Mouse (Mus musculus) adrenal gland, adult 2 months (tissue): ENCODE results near the gene Gm11595. TPM values are rescaled to one million over a fixed set of nuclear protein-coding genes. Genes with fewer than 3 reads are reported as not detected.
"Not testable (repeated sequence)": the region's sequence is repeated elsewhere in the genome, so short reads cannot be mapped to it uniquely, and the experiment has no call there.

Experiments used
- DNase-seq: peaks from one replicate; pipeline ENCODE4 v3.0.0; 2021
- long read RNA-seq: library from polyadenylated mRNA; stranded (forward); transcript quantifications from one replicate; pipeline ENCODE4 v2.0.0, GENCODE M21; 2021
- polyA plus RNA-seq: library from polyadenylated mRNA; depleted of rRNA; stranded (reverse); fragments of >200 nt; gene quantifications from 2 replicates; pipeline ENCODE4 v1.2.3, GENCODE M21; 2012; rRNA removed
- total RNA-seq, 2 experiments: library from RNA; stranded (reverse); gene quantifications; 2 replicates each; pipeline ENCODE4 v1.2.3; 2021

Gene Gm11595
- total RNA-seq (not detected), polyA plus RNA-seq (not detected in 2 replicates)
- long read RNA-seq, result 0 reads

DNA sequence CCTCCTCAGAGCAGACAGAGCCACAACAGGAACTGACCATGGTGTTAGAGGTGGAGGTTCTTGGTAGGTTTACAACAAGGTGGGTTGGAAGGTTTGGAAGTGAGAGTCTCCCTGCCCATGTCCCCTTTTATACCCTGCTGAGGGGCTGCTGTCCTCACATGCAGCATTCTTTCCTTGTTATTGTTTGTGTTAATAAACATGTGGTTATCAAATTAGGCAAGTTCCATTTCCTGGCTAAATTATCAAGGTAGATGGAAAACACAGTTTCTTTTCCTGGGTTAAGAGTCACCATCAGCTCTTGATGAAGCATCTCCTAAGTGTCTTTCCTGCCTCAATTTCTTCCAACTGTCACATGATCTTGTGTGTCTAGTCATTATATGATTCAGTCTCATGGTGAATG, at the start of gene Gm11595:
Gene Gm11595 (minus strand): TSS at position 101 of the 400 bp plus-strand sequence.
- not testable (repeated sequence) for DNase-seq

DNA sequence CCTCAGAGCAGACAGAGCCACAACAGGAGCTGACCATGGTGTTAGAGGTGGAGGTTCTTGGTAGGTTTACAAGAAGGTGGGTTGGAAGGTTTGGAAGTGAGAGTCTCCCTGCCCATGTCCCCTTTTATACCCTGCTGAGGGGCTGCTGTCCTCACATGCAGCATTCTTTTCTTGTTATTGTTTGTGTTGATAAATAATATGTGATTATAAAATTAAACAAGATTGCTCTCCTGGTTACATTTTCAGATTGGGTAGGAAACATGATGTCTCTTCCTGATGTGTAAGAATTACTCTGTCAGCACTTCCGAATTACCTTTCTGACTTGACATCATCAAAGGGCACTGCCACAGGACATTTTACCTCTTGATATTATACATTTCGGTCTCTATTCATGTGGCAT, 42.9 kb upstream of the Gm11595 start, which contains the start of gene Gm11564:
Gene Gm11564 (minus strand): TSS at position 101 of the 400 bp plus-strand sequence.
- DNase-seq, result not testable (repeated sequence)

DNA sequence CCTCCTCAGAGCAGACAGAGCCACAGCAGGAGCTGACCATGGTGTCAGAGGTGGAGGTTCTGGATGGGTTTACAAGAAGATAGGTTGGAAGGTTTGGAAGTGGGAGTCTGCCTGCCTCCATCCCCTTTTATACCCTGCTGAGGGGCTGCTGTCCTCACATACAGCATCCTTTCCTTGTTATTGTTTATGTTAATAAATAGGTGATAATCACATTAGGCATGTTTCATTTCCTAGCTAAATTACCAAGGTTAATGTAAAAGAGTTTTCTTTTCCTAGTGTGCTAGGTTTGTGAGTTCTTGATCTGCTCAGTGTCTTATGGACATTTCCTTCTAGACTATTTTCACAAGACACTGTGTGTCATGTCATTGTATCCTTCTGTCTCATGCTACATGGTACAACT, 37.1 kb upstream of the Gm11595 start, which contains the start of gene Krtap4-13:
Gene Krtap4-13 (minus strand): TSS at position 101 of the 400 bp plus-strand sequence.
- not testable (repeated sequence) for DNase-seq

DNA sequence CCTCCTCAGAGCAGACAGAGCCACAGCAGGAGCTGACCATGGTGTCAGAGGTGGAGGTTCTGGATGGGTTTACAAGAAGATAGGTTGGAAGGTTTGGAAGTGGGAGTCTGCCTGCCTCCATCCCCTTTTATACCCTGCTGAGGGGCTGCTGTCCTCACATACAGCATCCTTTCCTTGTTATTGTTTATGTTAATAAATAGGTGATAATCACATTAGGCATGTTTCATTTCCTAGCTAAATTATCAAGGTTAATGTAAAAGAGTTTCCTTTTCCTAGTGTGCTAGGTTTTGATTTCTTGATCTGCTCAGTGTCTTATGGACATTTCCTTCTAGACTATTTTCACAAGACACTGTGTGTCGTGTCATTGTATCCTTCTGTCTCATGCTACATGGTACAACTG, 31.6 kb upstream of the Gm11595 start, which contains the start of gene Gm11554:
Gene Gm11554 (minus strand): TSS at position 101 of the 400 bp plus-strand sequence.
- not testable (repeated sequence) for DNase-seq

- DNase-seq, result not testable (repeated sequence)
Measured at GRCm38 (mm10) chr11:99798832-99799231, 26.1 kb upstream of the Gm11595 start, which contains the start of gene Gm11569. TSS of gene Gm11569 (minus strand) at chr11:99798932.

GRCm38 (mm10) chr11:99793367-99793766, 20.7 kb upstream of the Gm11595 start, which contains the start of gene Gm11596:
TSS of gene Gm11596 (minus strand) at chr11:99793467.
- no peak for DNase-seq

DNA sequence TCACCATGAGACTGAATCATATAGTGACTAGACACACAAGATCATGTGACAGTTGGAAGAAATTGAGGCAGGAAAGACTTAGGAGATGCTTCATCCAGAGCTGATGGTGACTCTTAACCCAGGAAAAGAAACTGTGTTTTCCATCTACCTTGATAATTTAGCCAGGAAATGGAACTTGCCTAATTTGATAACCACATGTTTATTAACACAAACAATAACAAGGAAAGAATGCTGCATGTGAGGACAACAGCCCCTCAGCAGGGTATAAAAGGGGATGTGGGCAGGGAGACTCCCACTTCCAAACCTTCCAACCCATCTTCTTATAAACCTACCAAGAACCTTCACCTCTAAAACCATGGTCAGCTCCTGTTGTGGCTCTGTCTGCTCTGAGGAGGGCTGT, 12.2 kb upstream of the Gm11595 start, which contains the start of gene Krtap4-9:
Gene Krtap4-9 (plus strand): TSS at position 301 of the 400 bp plus-strand sequence.
- not testable (repeated sequence) for DNase-seq

DNA sequence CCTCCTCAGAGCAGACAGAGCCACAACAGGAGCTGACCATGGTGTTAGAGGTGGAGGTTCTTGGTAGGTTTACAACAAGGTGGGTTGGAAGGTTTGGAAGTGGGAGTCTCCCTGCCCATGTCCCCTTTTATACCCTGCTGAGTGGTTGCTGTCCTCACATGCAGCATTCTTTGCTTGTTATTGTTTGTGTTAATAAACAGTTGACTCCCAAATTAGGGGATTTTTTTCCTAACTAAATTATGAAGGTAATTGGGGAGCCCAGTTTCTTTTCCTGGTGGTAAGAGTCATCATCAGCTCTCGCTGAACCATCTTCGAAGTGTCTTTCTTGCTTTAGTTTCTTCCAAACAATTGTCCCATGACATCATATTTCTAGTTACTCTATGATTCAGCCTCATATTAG, 7.9 kb upstream of the Gm11595 start, which contains the start of gene Krtap4-8:
Gene Krtap4-8 (minus strand): TSS at position 101 of the 400 bp plus-strand sequence.
- DNase-seq, result no peak

DNA sequence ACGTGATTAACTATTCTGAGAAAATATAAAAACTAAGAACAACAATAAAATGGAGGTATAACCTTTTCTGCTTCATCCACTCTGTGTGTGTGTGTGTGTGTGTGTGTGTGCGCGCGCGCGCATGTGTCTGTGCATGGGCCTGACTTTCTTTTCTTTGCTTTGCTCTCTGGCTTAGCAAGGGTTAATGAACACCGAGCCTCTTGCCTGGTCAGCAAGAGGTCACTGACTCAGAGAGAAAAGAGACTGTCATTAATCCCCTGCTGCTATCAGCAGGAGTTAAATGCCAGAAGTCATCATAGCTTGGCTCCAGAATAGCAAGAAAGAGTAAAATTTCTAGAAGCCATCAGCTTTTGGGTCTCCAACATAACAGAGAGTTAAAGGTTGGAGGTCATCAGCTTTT, 5.7 kb upstream of the Gm11595 start:
- DNase-seq, result no peak

- DNase-seq, result no peak
Measured at GRCm38 (mm10) chr11:99768410-99768809, 4.3 kb downstream of the Gm11595 start.

GRCm38 (mm10) chr11:99758877-99759276, 13.8 kb downstream of the Gm11595 start:
- DNase-seq, result no peak

- DNase-seq, result no peak
Measured at GRCm38 (mm10) chr11:99743985-99744384, 28.7 kb downstream of the Gm11595 start.

- no peak for DNase-seq
Measured at GRCm38 (mm10) chr11:99734190-99734589, 38.5 kb downstream of the Gm11595 start, which contains the start of gene Gm14180. TSS of gene Gm14180 (minus strand) at chr11:99734290.

DNA sequence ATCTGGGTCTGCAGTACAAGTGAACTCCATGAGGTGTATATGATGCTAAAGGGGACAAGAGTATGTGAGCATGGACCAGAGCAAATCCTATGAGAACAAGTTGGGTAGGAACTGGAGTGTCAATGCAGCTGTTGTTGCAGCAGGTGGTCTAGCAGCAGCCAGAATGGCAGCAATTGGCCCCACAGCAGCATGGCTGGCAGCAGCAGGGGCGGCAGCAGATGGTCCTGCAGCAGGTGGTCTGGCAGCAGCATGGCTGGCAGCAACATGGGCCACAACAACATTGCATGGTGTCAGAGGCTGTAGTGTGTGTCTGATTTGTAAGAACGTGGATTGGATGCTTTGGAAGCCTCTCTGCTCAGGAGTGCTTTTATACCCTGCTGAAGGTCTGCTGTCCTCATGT, 48.7 kb downstream of the Gm11595 start:
- no peak for DNase-seq

Other genes starting within 250 kb of the Gm11595 start
Only the 30 nearest of the 42 such genes appear.
- not detected for gene Krtap9-3, start 174.8 kb downstream of the Gm11595 start, total RNA-seq
- gene Krtap9-3, start 174.8 kb downstream of the Gm11595 start, polyA plus RNA-seq, result not detected in 2 replicates
- gene Gm11938, start 169.6 kb downstream of the Gm11595 start, total RNA-seq, result not detected
- gene Gm11938, start 169.6 kb downstream of the Gm11595 start, polyA plus RNA-seq, result not detected in 2 replicates
- not detected for gene Gm11937, start 162.7 kb downstream of the Gm11595 start, total RNA-seq
- gene Gm11937, start 162.7 kb downstream of the Gm11595 start, polyA plus RNA-seq, result not detected in 2 replicates
- not detected for gene Krtap2-4, start 158.1 kb downstream of the Gm11595 start, total RNA-seq
- gene Krtap2-4, start 158.1 kb downstream of the Gm11595 start, polyA plus RNA-seq, result not detected in 2 replicates
- not detected for gene Gm11562, start 152.5 kb downstream of the Gm11595 start, total RNA-seq
- gene Gm11562, start 152.5 kb downstream of the Gm11595 start, polyA plus RNA-seq, result not detected in 2 replicates
- gene Krtap4-1, start 144.7 kb downstream of the Gm11595 start, total RNA-seq, result not detected
- gene Krtap4-1, start 144.7 kb downstream of the Gm11595 start, polyA plus RNA-seq, result not detected in 2 replicates
- gene Krtap4-2, start 137.8 kb downstream of the Gm11595 start, total RNA-seq, result not detected
- not detected in 2 replicates for gene Krtap4-2, start 137.8 kb downstream of the Gm11595 start, polyA plus RNA-seq
- not detected for gene Krtap4-7, start 128.8 kb downstream of the Gm11595 start, total RNA-seq
- not detected in 2 replicates for gene Krtap4-7, start 128.8 kb downstream of the Gm11595 start, polyA plus RNA-seq
- gene Gm11555, start 122.7 kb downstream of the Gm11595 start, total RNA-seq, result not detected
- not detected in 2 replicates for gene Gm11555, start 122.7 kb downstream of the Gm11595 start, polyA plus RNA-seq
- gene Gm11563, start 114.0 kb downstream of the Gm11595 start, total RNA-seq, result not detected
- not detected in 2 replicates for gene Gm11563, start 114.0 kb downstream of the Gm11595 start, polyA plus RNA-seq
- gene Krtap4-6, start 107.0 kb downstream of the Gm11595 start, total RNA-seq, result not detected
- not detected in 2 replicates for gene Krtap4-6, start 107.0 kb downstream of the Gm11595 start, polyA plus RNA-seq
- not detected for gene Gm14190, start 82.2 kb downstream of the Gm11595 start, total RNA-seq
- gene Gm14190, start 82.2 kb downstream of the Gm11595 start, polyA plus RNA-seq, result not detected in 2 replicates
- gene Gm14180, start 38.6 kb downstream of the Gm11595 start, total RNA-seq, result not detected
- not detected in 2 replicates for gene Gm14180, start 38.6 kb downstream of the Gm11595 start, polyA plus RNA-seq
- not detected for gene Krtap4-8, start 7.8 kb upstream of the Gm11595 start, total RNA-seq
- not detected in 2 replicates for gene Krtap4-8, start 7.8 kb upstream of the Gm11595 start, polyA plus RNA-seq
- gene Krtap4-9, start 12.3 kb upstream of the Gm11595 start, total RNA-seq, result not detected
- not detected in 2 replicates for gene Krtap4-9, start 12.3 kb upstream of the Gm11595 start, polyA plus RNA-seq
- not detected for gene Gm11596, start 20.6 kb upstream of the Gm11595 start, total RNA-seq
- gene Gm11596, start 20.6 kb upstream of the Gm11595 start, polyA plus RNA-seq, result not detected in 2 replicates
- gene Gm11569, start 26.0 kb upstream of the Gm11595 start, total RNA-seq, result not detected
- not detected in 2 replicates for gene Gm11569, start 26.0 kb upstream of the Gm11595 start, polyA plus RNA-seq
- gene Gm11554, start 31.5 kb upstream of the Gm11595 start, total RNA-seq, result not detected
- not detected in 2 replicates for gene Gm11554, start 31.5 kb upstream of the Gm11595 start, polyA plus RNA-seq
- gene Krtap4-13, start 37.0 kb upstream of the Gm11595 start, total RNA-seq, result not detected
- not detected in 2 replicates for gene Krtap4-13, start 37.0 kb upstream of the Gm11595 start, polyA plus RNA-seq
- gene Gm11564, start 42.8 kb upstream of the Gm11595 start, total RNA-seq, result not detected
- not detected in 2 replicates for gene Gm11564, start 42.8 kb upstream of the Gm11595 start, polyA plus RNA-seq
- not detected for gene 2300003K06Rik, start 65.2 kb upstream of the Gm11595 start, total RNA-seq
- gene 2300003K06Rik, start 65.2 kb upstream of the Gm11595 start, polyA plus RNA-seq, result not detected in 2 replicates
- not detected for gene Krtap4-16, start 78.7 kb upstream of the Gm11595 start, total RNA-seq
- gene Krtap4-16, start 78.7 kb upstream of the Gm11595 start, polyA plus RNA-seq, result not detected in 2 replicates
- gene Gm11568, start 85.0 kb upstream of the Gm11595 start, total RNA-seq, result not detected
- gene Gm11568, start 85.0 kb upstream of the Gm11595 start, polyA plus RNA-seq, result not detected in 2 replicates
- gene Gm11559, start 91.6 kb upstream of the Gm11595 start, total RNA-seq, result not detected
- not detected in 2 replicates for gene Gm11559, start 91.6 kb upstream of the Gm11595 start, polyA plus RNA-seq
- gene Krtap9-1, start 100.5 kb upstream of the Gm11595 start, total RNA-seq, result not detected
- gene Krtap9-1, start 100.5 kb upstream of the Gm11595 start, polyA plus RNA-seq, result not detected in 2 replicates
- not detected for gene Gm11567, start 106.3 kb upstream of the Gm11595 start, total RNA-seq
- gene Gm11567, start 106.3 kb upstream of the Gm11595 start, polyA plus RNA-seq, result not detected in 2 replicates
- gene Krtap31-1, start 135.0 kb upstream of the Gm11595 start, total RNA-seq, result not detected
- gene Krtap31-1, start 135.0 kb upstream of the Gm11595 start, polyA plus RNA-seq, result not detected in 2 replicates
- not detected for gene Gm11565, start 141.8 kb upstream of the Gm11595 start, total RNA-seq
- gene Gm11565, start 141.8 kb upstream of the Gm11595 start, polyA plus RNA-seq, result not detected in 2 replicates
- not detected for gene Krtap31-2, start 163.4 kb upstream of the Gm11595 start, total RNA-seq
- not detected in 2 replicates for gene Krtap31-2, start 163.4 kb upstream of the Gm11595 start, polyA plus RNA-seq
- gene Krtap9-5, start 175.6 kb upstream of the Gm11595 start, total RNA-seq, result not detected
- not detected in 2 replicates for gene Krtap9-5, start 175.6 kb upstream of the Gm11595 start, polyA plus RNA-seq